Mouse (Mus musculus) erythroblast, embryonic 14.5 days (primary cell): ENCODE data around the gene Cldn5.

Experiments used
- GATA1 ChIP-seq: IDR thresholded peaks from 2 replicates; pipeline ENCODE4 v1.6.1; 2012; ENCODE audit warnings: low read length, inconsistent platforms, mixed read lengths
- TAL1 ChIP-seq: IDR thresholded peaks from 3 replicates; pipeline ENCODE4 v1.6.1; 2012; ENCODE audit warnings: low read length, inconsistent platforms, mixed read lengths

GRCm38 (mm10) chr16:18751101-18751500 is 25.5 kb upstream of the Cldn5 start:
- TF ChIP-seq TAL1 = no peak
- no peak for TF ChIP-seq GATA1
